Mouse (Mus musculus): Measurements from ENCODE around the gene Cyp4f37. TPM values are rescaled to one million over a fixed set of nuclear protein-coding genes. Genes with fewer than 3 reads are reported as not detected.

Gene Cyp4f37
- total RNA-seq, 2 experiments from 2014 or later, result not detected

DNA sequence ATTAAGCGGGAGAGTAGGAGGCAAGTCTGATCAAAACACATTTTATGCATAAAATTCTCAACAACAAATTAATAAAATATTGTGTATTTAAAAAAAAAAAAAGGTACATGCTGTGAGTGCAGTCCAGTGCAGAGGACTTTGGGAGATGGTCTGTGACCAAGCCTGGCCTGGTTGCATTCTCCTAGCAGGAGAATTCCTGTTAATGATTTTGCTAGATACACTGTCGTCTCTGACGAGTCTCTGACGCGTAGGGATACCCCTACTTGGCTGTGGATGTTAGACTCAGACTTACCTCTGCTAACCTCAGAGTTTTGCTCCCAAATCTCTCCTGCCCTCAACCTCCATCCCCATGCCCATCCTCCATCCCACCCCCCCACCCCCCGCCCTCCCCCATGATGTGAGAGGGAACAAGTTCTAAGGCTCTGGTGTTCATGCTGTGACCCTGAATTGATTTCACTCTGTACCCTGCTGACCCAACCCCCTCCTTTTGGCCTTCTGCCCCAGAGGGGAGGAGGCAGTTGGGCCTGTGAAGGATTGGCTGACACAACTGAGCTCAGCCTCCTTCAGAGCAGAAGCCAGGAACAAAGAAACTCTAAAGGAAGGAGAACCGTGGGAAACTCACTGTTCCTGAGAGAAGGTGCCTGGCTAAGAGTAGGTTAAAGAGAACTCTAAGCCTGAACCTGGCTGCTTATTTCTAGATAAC, 64.1 kb downstream of the Cyp4f37 start, which contains the start of gene Cyp4f15:
TSS of gene Cyp4f15 (plus strand) at position 580 of the 703 bp plus-strand sequence.
- DNase-seq, result peak; percentile 8

Other genes starting within 250 kb of the Cyp4f37 start
- gene Wiz, start 231.9 kb upstream of the Cyp4f37 start, total RNA-seq (2021), result 10 to 100 TPM; 33.7 to 34.6 TPM
- under 1 TPM; 0.52 to 0.67 TPM for gene Rasal3, start 217.7 kb upstream of the Cyp4f37 start, total RNA-seq (2021)
- gene Pglyrp2, start 197.1 kb upstream of the Cyp4f37 start, total RNA-seq (2021), result not detected
- under 1 TPM; 0.17 to 0.43 TPM for gene Cyp4f39, start 168.6 kb upstream of the Cyp4f37 start, total RNA-seq (2021)
- 1 to 10 TPM; 8.0 to 9.1 TPM for gene Cyp4f17, start 115.3 kb upstream of the Cyp4f37 start, total RNA-seq (2021)
- gene Cyp4f16, start 84.8 kb upstream of the Cyp4f37 start, total RNA-seq (2021), result 10 to 100 TPM; 11.9 to 15.3 TPM
- gene Cyp4f40, start 37.6 kb downstream of the Cyp4f37 start, total RNA-seq (2021), result not detected
- not detected for gene Cyp4f15, start 64.3 kb downstream of the Cyp4f37 start, total RNA-seq (2021)
- 10 to 100 TPM; 41.4 to 46.3 TPM for gene Zfp871, start 167.0 kb downstream of the Cyp4f37 start, total RNA-seq (2021)
- under 1 TPM; 0.27 to 0.43 TPM for gene Zfp811, start 188.6 kb downstream of the Cyp4f37 start, total RNA-seq (2021)
- gene Zfp799, start 209.0 kb downstream of the Cyp4f37 start, total RNA-seq (2021), result 10 to 100 TPM; 13.5 to 13.7 TPM

All from heart, postnatal 4 days (tissue).